In the genomic region with DNA sequence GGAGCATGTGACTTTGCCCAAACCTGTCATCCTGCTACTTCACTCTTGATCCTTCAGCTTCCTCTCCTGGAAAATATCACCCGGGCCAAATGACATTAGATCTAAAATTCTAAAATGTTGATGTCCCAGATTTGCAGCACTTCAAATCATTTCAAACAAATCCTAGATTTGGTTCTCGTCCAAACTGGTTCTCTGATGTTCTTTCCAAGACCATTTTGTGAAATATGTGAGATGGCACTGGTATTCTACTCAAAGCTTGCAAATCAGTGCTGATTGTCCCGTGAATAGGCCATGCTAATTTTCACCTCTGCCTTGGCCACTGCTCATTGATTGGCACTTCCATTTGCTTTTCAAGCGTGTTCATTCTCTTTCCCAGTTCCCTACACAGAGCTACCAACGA, we compare ENCODE assay signal across 27 mouse cellular contexts.
"Had no signal": no experiment of that assay in that cellular context is flagged by ENCODE, and none has a peak within 500 bp of the region (broad histone marks: within the 10 kb centered on the region; RNA-seq: fewer than 3 reads in every experiment).

No protein-coding gene starts in this region.

- H3K27ac ChIP-seq: heart, adult 2 months; heart, embryonic 13.5 days; heart, embryonic 15.5 days; hindbrain, embryonic 12.5 days; hindbrain, embryonic 14.5 days; intestine, embryonic 15.5 days; layer of hippocampus, adult 2 months; left cerebral cortex, adult 2 months; limb, embryonic 10.5 days; limb, embryonic 12.5 days; liver, embryonic 13.5 days had no signal

- DNase-seq: gastrocnemius, postnatal 14 days; gastrocnemius, postnatal 36 days; heart, adult 11 months; heart, adult 2 months; heart, postnatal 14 days; heart, postnatal 36 days; kidney, adult 18-20 months; kidney, adult 8-10 months; kidney, postnatal 10 days; kidney, postnatal 25 days; kidney, postnatal 4 days; liver; liver, embryonic 13.5 days had no signal

- H3K9ac ChIP-seq: heart, embryonic 13.5 days; heart, embryonic 15.5 days; hindbrain, embryonic 12.5 days; hindbrain, embryonic 14.5 days; intestine, embryonic 15.5 days; limb, embryonic 12.5 days; liver, embryonic 13.5 days had no signal

- H3K4me1 ChIP-seq: heart, embryonic 13.5 days; heart, embryonic 15.5 days; hindbrain, embryonic 12.5 days; intestine, embryonic 15.5 days; limb, embryonic 10.5 days; limb, embryonic 12.5 days; liver, embryonic 13.5 days had no signal

- H3K27me3 ChIP-seq: heart, embryonic 13.5 days; heart, embryonic 15.5 days; hindbrain, embryonic 12.5 days; intestine, embryonic 15.5 days; limb, embryonic 12.5 days; liver, embryonic 13.5 days had no signal

- H3K9me3 ChIP-seq: heart, embryonic 13.5 days; heart, embryonic 15.5 days; hindbrain, embryonic 12.5 days; intestine, embryonic 15.5 days; limb, embryonic 10.5 days; limb, embryonic 12.5 days; liver, embryonic 13.5 days had no signal

- H3K36me3 ChIP-seq: heart, embryonic 13.5 days; heart, embryonic 15.5 days; hindbrain, embryonic 12.5 days; intestine, embryonic 15.5 days; limb, embryonic 10.5 days; limb, embryonic 12.5 days; liver, embryonic 13.5 days had no signal

- H3K4me3 ChIP-seq: heart, adult 2 months; heart, embryonic 13.5 days; heart, embryonic 15.5 days; hindbrain, embryonic 12.5 days; intestine, embryonic 15.5 days; layer of hippocampus, adult 2 months; left cerebral cortex, adult 2 months; limb, embryonic 10.5 days; limb, embryonic 12.5 days; liver, embryonic 13.5 days had no signal

- ATAC-seq: hindbrain, embryonic 16.5 days; inflammation-experienced regulatory T-cells, adult 6 months; intestine, embryonic 15.5 days; intestine, postnatal 0 days had no signal

- H3K4me2 ChIP-seq: heart, embryonic 11.5 days; heart, embryonic 13.5 days; heart, embryonic 15.5 days; hindbrain, embryonic 12.5 days; hindbrain, embryonic 14.5 days; intestine, embryonic 15.5 days; limb, embryonic 12.5 days; liver, embryonic 11.5 days; liver, embryonic 13.5 days had no signal
